Mouse (Mus musculus): Measurements from ENCODE around the gene Gnrhr. TPM values are rescaled to one million over a fixed set of nuclear protein-coding genes. Genes with fewer than 3 reads are reported as not detected.

Gnrhr gene
- polyA plus RNA-seq, 1 experiment from 2014 or later, result 0.05 TPM

Other genes with a start within 250 kb of the Gnrhr start
- gene Cenpc1, start 132.3 kb downstream of the Gnrhr start, polyA plus RNA-seq (2016; fragmentation: Nextera tagmentation; extraction: Ambion mirVana), result 38.0 and 43.1 TPM in 2 replicates
- 0.09 and 0.20 TPM in 2 replicates for gene Stap1, start 126.2 kb downstream of the Gnrhr start, polyA plus RNA-seq (2016; fragmentation: Nextera tagmentation; extraction: Ambion mirVana)
- 15.9 and 18.0 TPM in 2 replicates for gene Uba6, start 25.1 kb downstream of the Gnrhr start, polyA plus RNA-seq (2016; fragmentation: Nextera tagmentation; extraction: Ambion mirVana)
- gene Tmprss11c, start 91.4 kb upstream of the Gnrhr start, polyA plus RNA-seq (2016; fragmentation: Nextera tagmentation; extraction: Ambion mirVana), result not detected in 2 replicates
- gene Tmprss11d, start 175.5 kb upstream of the Gnrhr start, polyA plus RNA-seq (2016; fragmentation: Nextera tagmentation; extraction: Ambion mirVana), result 0.09 TPM in 1 of 2 replicates, not detected in the other